Mouse (Mus musculus) E14TG2a.4 (cell line): ENCODE data around the gene Spata6.
A peak's percentile ranks its signal among the peaks of the same experiment; 100 is the strongest.

Source experiments
- H3K27me3 ChIP-seq: 2 replicates; pipeline ENCODE4 v1.6.1; 2014; ENCODE audit warnings: low read length, control low read depth; ENCODE audit not compliant: insufficient read depth
- H3K36me3 ChIP-seq: 2 replicates; pipeline ENCODE4 v1.6.1; 2014; ENCODE audit warnings: low read length, control low read depth; ENCODE audit not compliant: insufficient read depth
- H3K4me1 ChIP-seq: replicated peaks from 2 replicates; pipeline ENCODE4 v1.6.1; 2014; ENCODE audit warnings: low read depth, low read length, control low read depth
- H3K4me3 ChIP-seq: replicated peaks from 2 replicates; pipeline ENCODE4 v1.5.1; 2014; ENCODE audit warnings: mild to moderate bottlenecking, low read length
- H3K9me3 ChIP-seq: 2 replicates; pipeline ENCODE4 v1.6.1; 2014; ENCODE audit warnings: low read length, control low read depth
- CTCF ChIP-seq: conservative IDR thresholded peaks from 2 replicates; pipeline ENCODE4 v1.5.1; 2014; ENCODE audit warnings: low read length
- NANOG ChIP-seq: IDR thresholded peaks from 2 replicates; pipeline ENCODE4 v1.6.1; 2014; ENCODE audit warnings: borderline replicate concordance, low read length, mixed read lengths
- POU5F1 ChIP-seq: IDR thresholded peaks from 2 replicates; pipeline ENCODE4 v1.6.1; 2014; ENCODE audit warnings: low read length, borderline replicate concordance

The Spata6 gene

DNA sequence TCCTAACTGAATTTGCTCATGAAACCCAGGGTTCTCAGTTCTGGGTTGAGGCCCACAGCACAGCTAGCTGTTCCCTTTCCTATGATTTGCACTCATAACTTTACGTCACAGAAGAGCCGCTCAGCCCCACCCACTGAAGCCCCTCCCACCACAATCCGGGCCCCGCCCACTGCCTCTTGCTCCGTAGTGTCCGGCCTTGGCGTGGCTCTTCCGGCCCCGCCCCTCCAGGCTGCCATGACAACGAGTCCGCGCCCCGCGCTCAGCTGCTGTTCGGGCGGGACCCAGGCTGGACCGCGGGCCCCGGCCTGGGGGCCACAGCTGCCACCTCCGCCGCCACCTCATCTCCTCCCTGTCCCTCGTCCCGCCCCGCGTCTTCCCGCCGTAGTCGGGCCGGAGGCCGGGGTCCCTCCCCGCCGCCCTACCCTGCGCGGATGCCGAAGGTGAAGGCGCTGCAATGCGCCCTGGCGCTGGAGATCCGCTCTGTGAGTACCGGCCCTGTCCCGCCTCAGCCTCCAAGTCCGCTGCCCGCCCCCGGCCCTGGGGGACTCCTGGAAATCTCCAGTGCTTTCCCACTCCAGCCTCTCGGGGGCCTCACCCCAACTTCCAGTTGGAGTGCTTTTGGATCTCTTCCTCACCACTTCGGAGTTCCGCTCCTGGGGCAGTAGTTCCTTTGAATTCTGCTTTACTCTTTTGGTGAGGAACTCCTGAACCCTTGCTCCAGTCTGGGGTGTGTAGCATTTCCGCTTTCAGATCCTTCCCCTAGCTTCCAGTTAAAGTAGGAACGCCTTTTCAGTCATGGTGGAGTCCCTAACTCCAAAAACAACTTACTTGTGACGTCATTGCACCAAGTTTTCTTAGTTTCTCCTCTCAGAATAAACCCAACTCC lies at the start of gene Spata6:
TSS of gene Spata6 (plus strand) at position 209 of the 886 bp plus-strand sequence.
- H3K4me1 ChIP-seq, result peaks cover 18% of the 10 kb centered on the region
- no peaks in the 10 kb centered on the region for H3K27me3 ChIP-seq
- no peaks in the 10 kb centered on the region for H3K9me3 ChIP-seq
- H3K4me3 ChIP-seq, result peak within 1 kb of the TSS; percentile 94
- no peaks in the 10 kb centered on the region for H3K36me3 ChIP-seq
- TF ChIP-seq CTCF, result no peak
- no peak for TF ChIP-seq POU5F1
- TF ChIP-seq NANOG, result no peak

DNA sequence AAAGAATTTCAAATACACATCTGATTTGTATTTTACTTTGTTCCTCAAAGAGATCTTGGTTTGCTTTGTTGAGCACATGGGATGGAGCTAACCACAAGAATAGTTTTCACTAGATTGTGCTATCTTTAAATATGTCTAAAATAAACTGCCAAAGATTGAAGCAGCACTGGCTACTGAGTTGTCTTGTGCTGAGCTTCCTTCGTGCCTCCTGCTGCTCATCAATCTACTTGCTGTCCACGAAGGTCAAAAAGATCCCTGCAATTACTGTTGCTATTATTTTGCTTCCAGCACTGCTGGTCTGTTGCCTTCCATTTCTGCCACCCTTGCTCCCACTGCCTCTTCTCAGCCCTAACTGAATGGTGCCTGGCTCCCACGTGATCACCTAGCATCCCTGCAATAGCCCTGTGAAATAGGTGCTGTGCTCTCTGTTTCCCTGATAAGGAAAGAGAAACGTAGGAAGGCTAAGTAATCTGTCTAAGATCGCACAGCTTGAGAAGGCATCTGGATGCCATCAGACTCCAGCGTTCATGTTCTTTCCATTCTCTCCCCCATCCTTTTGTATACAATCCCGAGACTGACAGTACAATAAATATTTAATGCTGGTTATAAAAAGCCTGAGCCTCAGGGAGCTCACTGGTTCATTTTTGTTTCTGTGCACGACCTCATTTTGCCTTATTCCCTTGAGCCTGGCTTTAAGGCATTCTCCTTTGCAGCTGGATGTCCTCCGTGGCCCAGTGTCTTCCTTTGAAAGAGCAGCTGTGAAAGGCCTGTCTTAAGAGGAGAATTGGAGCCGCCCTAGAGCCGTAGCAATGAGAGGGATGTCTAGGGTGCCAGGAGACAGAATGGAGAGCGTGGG lies 49.0 kb upstream of the Spata6 start:
- H3K4me1 ChIP-seq, result 0 out of 2 replicates have a peak, but pooled peaks cover 5% of the 10 kb centered on the region
- H3K27me3 ChIP-seq, result no peaks in the 10 kb centered on the region
- H3K9me3 ChIP-seq, result no peaks in the 10 kb centered on the region
- H3K36me3 ChIP-seq, result no peaks in the 10 kb centered on the region
- no peak for TF ChIP-seq NANOG
- TF ChIP-seq CTCF, result no peak
- no peak for TF ChIP-seq POU5F1
- H3K4me3 ChIP-seq, result no peak overlapping the region

DNA sequence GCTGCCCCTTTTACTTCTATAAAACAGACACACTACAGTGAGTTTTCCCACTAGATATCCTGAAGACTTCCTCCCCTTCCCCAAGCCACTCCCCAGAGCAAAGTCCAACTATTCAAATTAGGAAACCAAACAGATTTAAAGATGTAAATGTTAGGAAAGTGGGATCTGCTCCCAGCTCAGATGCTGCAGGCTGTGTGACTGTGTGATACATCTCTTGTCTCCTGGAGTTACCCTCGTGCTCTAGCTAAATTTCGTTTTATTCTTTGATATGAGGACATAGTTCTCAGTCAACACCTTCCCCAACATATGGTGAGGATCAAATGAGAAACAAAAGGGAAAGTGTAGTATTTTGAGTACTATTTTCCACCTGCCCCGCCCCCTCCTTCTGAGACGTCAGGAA lies 48.3 kb upstream of the Spata6 start:
- Histone ChIP-seq H3K4me3 (no peak overlapping the region), H3K4me1 (0 out of 2 replicates have a peak, but pooled peaks cover 5% of the 10 kb centered on the region), H3K9me3 (no peaks in the 10 kb centered on the region), H3K36me3 (no peaks in the 10 kb centered on the region), H3K27me3 (no peaks in the 10 kb centered on the region)
- TF ChIP-seq POU5F1, result no peak
- TF ChIP-seq NANOG, result no peak
- TF ChIP-seq CTCF, result no peak

DNA sequence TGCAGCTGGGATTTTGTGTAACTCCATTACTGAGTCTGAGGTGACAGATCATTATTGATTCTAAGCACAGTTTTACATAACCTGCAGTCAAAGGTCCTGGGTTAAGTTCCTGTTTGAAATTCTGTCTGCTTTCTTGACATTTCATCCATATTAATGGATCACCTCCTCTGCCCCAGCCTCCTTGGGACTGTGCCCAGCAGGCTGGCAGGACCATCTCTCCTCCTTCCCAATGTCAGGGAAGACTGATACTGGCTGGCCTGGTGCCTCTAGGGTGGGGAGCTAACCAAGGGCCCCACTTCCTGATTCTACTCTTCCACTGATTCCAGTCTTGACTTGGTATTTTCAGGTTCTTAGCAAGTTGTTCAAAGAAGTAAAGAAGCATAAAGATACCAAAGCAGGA lies 45.9 kb upstream of the Spata6 start:
- TF ChIP-seq POU5F1 (no peak), CTCF (no peak), NANOG (no peak)
- Histone ChIP-seq H3K27me3 (no peaks in the 10 kb centered on the region), H3K36me3 (no peaks in the 10 kb centered on the region), H3K9me3 (no peaks in the 10 kb centered on the region), H3K4me1 (0 out of 2 replicates have a peak, but pooled peaks cover 5% of the 10 kb centered on the region), H3K4me3 (no peak overlapping the region)

DNA sequence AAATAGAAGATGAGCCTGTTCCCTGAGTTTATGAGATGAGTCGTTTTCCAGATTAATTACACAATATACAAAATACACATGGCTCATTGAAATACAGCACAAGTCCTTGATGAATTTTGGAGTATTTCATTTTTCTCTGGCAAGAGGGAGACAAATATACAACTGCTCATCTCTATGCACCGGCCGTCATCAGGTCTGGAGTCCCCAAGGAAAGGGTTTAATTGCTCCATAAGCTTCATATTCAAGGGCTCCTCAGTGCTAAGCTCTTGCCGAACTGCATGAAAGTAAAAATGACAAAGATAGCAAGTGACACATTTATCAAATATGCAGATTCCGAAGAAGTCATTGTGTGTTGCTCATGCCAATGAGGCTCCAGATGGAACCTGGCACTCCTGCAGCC lies 37.9 kb upstream of the Spata6 start:
- no peak overlapping the region for H3K4me3 ChIP-seq
- H3K4me1 ChIP-seq, result peaks cover 49% of the 10 kb centered on the region

DNA sequence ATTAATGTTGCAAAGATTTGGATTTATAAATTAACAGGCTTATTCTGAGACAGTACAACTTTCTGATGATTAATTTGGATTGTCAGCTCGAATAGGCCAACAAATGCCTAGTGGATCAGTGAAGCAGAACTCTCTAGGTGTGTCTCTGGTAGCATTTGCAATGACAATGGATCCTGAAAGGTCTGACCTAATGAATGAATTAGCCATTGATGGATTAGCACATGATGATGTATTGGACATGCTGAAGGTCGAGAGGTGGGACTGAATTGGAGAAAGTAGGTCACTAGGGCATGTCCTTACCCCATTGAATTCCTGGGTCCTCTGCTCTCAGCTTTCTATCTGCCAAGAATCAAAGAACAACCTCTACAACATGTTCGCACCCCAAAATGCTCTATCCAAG lies 37.0 kb upstream of the Spata6 start:
- Histone ChIP-seq H3K4me3 (no peak overlapping the region), H3K9me3 (no peaks in the 10 kb centered on the region), H3K4me1 (peaks cover 57% of the 10 kb centered on the region), H3K36me3 (no peaks in the 10 kb centered on the region), H3K27me3 (no peaks in the 10 kb centered on the region)
- TF ChIP-seq CTCF (no peak), NANOG (peak; percentile 81; the same call in 1 of the 2 replicates)

More for the DNA sequence above, 37.9 kb upstream of the Spata6 start:
- Histone ChIP-seq H3K27me3 (no peaks in the 10 kb centered on the region), H3K36me3 (no peaks in the 10 kb centered on the region), H3K9me3 (no peaks in the 10 kb centered on the region)
- TF ChIP-seq POU5F1 (no peak), CTCF (no peak), NANOG (no peak)

DNA sequence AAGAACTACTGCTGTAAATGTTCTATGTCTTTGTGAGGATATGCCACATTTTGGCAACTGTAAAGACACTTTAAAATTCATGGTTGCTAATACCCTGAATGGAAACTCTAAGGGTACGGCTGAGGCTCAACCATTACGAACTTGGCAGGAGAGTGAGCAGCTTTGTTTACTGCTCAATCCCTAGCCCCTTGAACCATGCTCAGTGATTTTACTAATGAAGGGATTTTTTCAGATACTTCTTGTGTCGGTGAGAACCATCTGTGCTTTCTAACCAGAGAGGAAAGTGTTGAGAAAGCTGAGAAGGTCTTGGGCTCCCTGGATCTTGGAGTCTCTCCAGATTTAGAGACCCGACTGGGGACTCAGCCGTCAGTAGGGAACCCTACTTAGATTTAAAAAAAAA lies 35.9 kb upstream of the Spata6 start:
- Histone ChIP-seq H3K27me3 (peaks cover 2% of the 10 kb centered on the region; the same call in 1 of the 2 replicates), H3K4me1 (peaks cover 59% of the 10 kb centered on the region), H3K36me3 (no peaks in the 10 kb centered on the region), H3K4me3 (no peak overlapping the region), H3K9me3 (no peaks in the 10 kb centered on the region)
- TF ChIP-seq POU5F1 (no peak), CTCF (no peak), NANOG (no peak)

DNA sequence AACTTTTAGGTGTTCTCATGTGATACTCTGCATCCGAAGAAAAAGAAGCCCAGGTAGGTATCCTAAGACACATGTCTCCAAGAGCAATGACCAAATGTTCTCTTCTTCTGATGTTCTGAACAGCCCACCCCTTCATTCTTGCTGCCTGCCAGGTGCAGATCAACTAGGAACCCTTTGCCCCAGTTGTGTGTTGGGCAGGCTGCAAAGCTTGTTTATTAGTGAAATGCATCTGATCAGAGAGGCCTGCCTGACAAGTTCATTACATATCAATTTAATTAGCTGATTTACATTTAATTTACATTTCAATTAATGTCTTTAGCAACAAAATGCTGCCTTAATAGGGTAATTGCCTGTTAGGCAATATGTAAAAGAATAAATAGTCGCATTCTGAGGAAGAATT lies 33.8 kb upstream of the Spata6 start:
- H3K27me3 ChIP-seq, result peaks cover 7% of the 10 kb centered on the region; the same call in 1 of the 2 replicates
- TF ChIP-seq NANOG (no peak), CTCF (no peak), POU5F1 (no peak)
- H3K36me3 ChIP-seq, result no peaks in the 10 kb centered on the region
- H3K4me3 ChIP-seq, result no peak overlapping the region
- H3K4me1 ChIP-seq, result peaks cover 59% of the 10 kb centered on the region
- H3K9me3 ChIP-seq, result no peaks in the 10 kb centered on the region
